Mouse (Mus musculus) kidney, embryonic 16.5 days (tissue): ENCODE measurements around the gene 1700125H20Rik. TPM values are rescaled to one million over a fixed set of nuclear protein-coding genes. Genes with fewer than 3 reads are reported as not detected.

ENCODE experiments used
- ATAC-seq: fragments of 200-750 bp; cut with Nextera tagmentation; 2 replicates; pipeline ENCODE4 v1.8.0; 2017; ENCODE audit warnings: moderate TSS enrichment; ENCODE audit not compliant: low FRiP score, low TSS enrichment
- H3K27ac ChIP-seq: fragments of 300-500 bp; sonication (generic); 2 replicates; pipeline ENCODE4 v1.5.1; 2014; ENCODE audit warnings: low read length
- H3K27me3 ChIP-seq: fragments of 300-500 bp; sonication (generic); 2 replicates; pipeline ENCODE4 v1.6.1; 2014; ENCODE audit warnings: low read length, control low read depth, mixed read lengths; ENCODE audit not compliant: insufficient read depth
- H3K36me3 ChIP-seq: fragments of 300-500 bp; sonication (generic); 2 replicates; pipeline ENCODE4 v1.6.1; 2014; ENCODE audit warnings: low read length, control low read depth, mixed read lengths; ENCODE audit not compliant: insufficient read depth
- H3K4me1 ChIP-seq: fragments of 300-500 bp; sonication (generic); 2 replicates; pipeline ENCODE4 v1.6.1; 2014; ENCODE audit warnings: low read length, control low read depth, mixed read lengths; ENCODE audit not compliant: insufficient read depth
- H3K4me2 ChIP-seq: fragments of 300-500 bp; sonication (generic); replicated peaks from 2 replicates; pipeline ENCODE4 v1.6.1; 2014; ENCODE audit warnings: low read depth, low read length
- H3K4me3 ChIP-seq: fragments of 300-500 bp; sonication (generic); 2 replicates; pipeline ENCODE4 v1.5.1; 2014; ENCODE audit warnings: mild to moderate bottlenecking, low read length
- H3K9ac ChIP-seq: fragments of 300-500 bp; sonication (generic); replicated peaks from 2 replicates; pipeline ENCODE4 v1.6.1; 2014; ENCODE audit warnings: low read length
- H3K9me3 ChIP-seq: fragments of 300-500 bp; sonication (generic); 2 replicates; pipeline ENCODE4 v1.6.1; 2016; ENCODE audit warnings: low read length, control low read depth
- WGBS: fragments of 180-500 bp; shearing (Covaris S2); extraction: QIAGEN DNeasy Blood & Tissue Kit; methylation state at CpG from one replicate; pipeline ENCODE4 v1.1.7; 2014; 5-methylcytosine and 5-hydroxymethylcytosine counted together
- polyA plus RNA-seq: library from polyadenylated mRNA; unstranded; fragments of >200 nt; fragmentation: Nextera tagmentation; extraction: Ambion mirVana; gene quantifications from 2 replicates; pipeline ENCODE4 v1.2.1, GENCODE M21; 2015

The 1700125H20Rik gene
- polyA plus RNA-seq, 1 experiment from 2014 or later, result not detected

GRCm38 (mm10) chr11:85213215-85213614, 43.0 kb downstream of the 1700125H20Rik start:
- H3K9ac ChIP-seq, result no peak overlapping the region
- H3K36me3 ChIP-seq, result peaks cover 50% of the 10 kb centered on the region
- no peak overlapping the region for H3K4me3 ChIP-seq
- no peaks in the 10 kb centered on the region for H3K27me3 ChIP-seq
- H3K4me2 ChIP-seq, result no peak overlapping the region
- no peaks in the 10 kb centered on the region for H3K9me3 ChIP-seq
- ATAC-seq, result no peak
- no peak overlapping the region for H3K27ac ChIP-seq
- no peaks in the 10 kb centered on the region for H3K4me1 ChIP-seq
- 95% methylated on average over 2 of the region's 2 CpGs for WGBS

- Histone ChIP-seq H3K27me3 (no peaks in the 10 kb centered on the region), H3K36me3 (peaks cover 41% of the 10 kb centered on the region), H3K4me1 (no peaks in the 10 kb centered on the region), H3K9me3 (no peaks in the 10 kb centered on the region), H3K9ac (no peak overlapping the region), H3K27ac (no peak overlapping the region), H3K4me3 (no peak overlapping the region), H3K4me2 (no peak overlapping the region)
- WGBS, result 94% methylated on average over 3 of the region's 3 CpGs
- no peak for ATAC-seq
These were observed 44.5 kb downstream of the 1700125H20Rik start for GRCm38 (mm10) chr11:85214679-85215078.

- 91% methylated on average over 3 of the region's 3 CpGs for WGBS
- Histone ChIP-seq H3K36me3 (peaks cover 21% of the 10 kb centered on the region), H3K4me2 (no peak overlapping the region), H3K27ac (no peak overlapping the region), H3K27me3 (no peaks in the 10 kb centered on the region), H3K4me3 (no peak overlapping the region), H3K9ac (no peak overlapping the region), H3K9me3 (no peaks in the 10 kb centered on the region), H3K4me1 (no peaks in the 10 kb centered on the region)
- no peak for ATAC-seq
These were observed 48.8 kb downstream of the 1700125H20Rik start for GRCm38 (mm10) chr11:85219014-85219413.

GRCm38 (mm10) chr11:85222561-85222960, 52.4 kb downstream of the 1700125H20Rik start:
- Histone ChIP-seq H3K27ac (no peak overlapping the region), H3K4me2 (no peak overlapping the region), H3K4me1 (no peaks in the 10 kb centered on the region), H3K27me3 (no peaks in the 10 kb centered on the region), H3K9ac (no peak overlapping the region), H3K9me3 (no peaks in the 10 kb centered on the region), H3K36me3 (peaks cover 16% of the 10 kb centered on the region; the same call in 1 of the 2 replicates), H3K4me3 (no peak overlapping the region)
- no peak for ATAC-seq
- 96% methylated on average over 6 of the region's 6 CpGs for WGBS

- Histone ChIP-seq H3K4me3 (no peak overlapping the region), H3K4me2 (no peak overlapping the region), H3K27me3 (no peaks in the 10 kb centered on the region), H3K36me3 (peaks cover 16% of the 10 kb centered on the region; the same call in 1 of the 2 replicates), H3K9ac (no peak overlapping the region), H3K27ac (no peak overlapping the region), H3K4me1 (no peaks in the 10 kb centered on the region), H3K9me3 (no peaks in the 10 kb centered on the region)
- no peak for ATAC-seq
- 93% methylated on average over 3 of the region's 3 CpGs for WGBS
These were observed 53.0 kb downstream of the 1700125H20Rik start for GRCm38 (mm10) chr11:85223248-85223647.

Other genes with a start within 250 kb of the 1700125H20Rik start
- 86.5 and 95.7 TPM in 2 replicates for gene Car4, start 212.6 kb upstream of the 1700125H20Rik start, polyA plus RNA-seq
- gene Usp32, start 30.2 kb upstream of the 1700125H20Rik start, polyA plus RNA-seq, result 3.6 and 4.6 TPM in 2 replicates
- gene Appbp2, start 64.7 kb downstream of the 1700125H20Rik start, polyA plus RNA-seq, result 44.8 and 44.9 TPM in 2 replicates
- 14.5 and 17.8 TPM in 2 replicates for gene Ppm1d, start 140.8 kb downstream of the 1700125H20Rik start, polyA plus RNA-seq
- gene Bcas3, start 182.8 kb downstream of the 1700125H20Rik start, polyA plus RNA-seq, result 34.7 and 35.0 TPM in 2 replicates